In genomic region chr13:44731727-44732441, GRCm38 (mm10) we compare ENCODE assay signal across 8 mouse cellular contexts. TPM values are rescaled to one million over a fixed set of nuclear protein-coding genes. Genes with fewer than 3 reads are reported as not detected.
DNase-seq lines count a peak whose midpoint lies in the region; ATAC-seq and TF ChIP-seq lines count a peak whose summit lies in the region.

No protein-coding gene starts in this region.

- no peak for ATAC-seq in cerebellum, adult (ENCODE audit: insufficient number of reproducible peaks, low FRiP score, low TSS enrichment)
- no peak for ATAC-seq in hindbrain, embryonic 16.5 days
- ATAC-seq in midbrain, embryonic 13.5 days = no peak

- no peak for TF ChIP-seq POLR2A in spleen, adult 2 months (IDR thresholded peaks at IDR 0.05; ENCODE audit: low read depth, low read length)

- no peaks in the 10 kb centered on the region; the same call in 1 of the 2 replicates for H3K27me3 ChIP-seq in spleen, adult 2 months (ENCODE audit: control insufficient read depth, insufficient read depth, low read length)
- H3K27me3 ChIP-seq in hindbrain, embryonic 16.5 days (replicated peaks; ENCODE audit: control insufficient read depth, insufficient read depth, low read length) = no peaks in the 10 kb centered on the region
- no peaks in the 10 kb centered on the region for H3K27me3 ChIP-seq in midbrain, embryonic 13.5 days

- H3K9me3 ChIP-seq in hindbrain, embryonic 16.5 days (ENCODE audit: control insufficient read depth, low read length) = no peaks in the 10 kb centered on the region
- no peaks in the 10 kb centered on the region for H3K9me3 ChIP-seq in midbrain, embryonic 13.5 days

- DNase-seq in cerebellum, adult 8-10 months = peak; percentile 25
- DNase-seq in spleen, adult 2 months (ENCODE audit: low read depth in 1 of 2, low spot score in 2 of 2) = no peak
- DNase-seq in spleen, adult 12 weeks (ENCODE audit: low spot score) = no peak
- no peak for DNase-seq in ovary, postnatal 10 days (ENCODE audit: low spot score)
- no peak for DNase-seq in left cerebral cortex, postnatal 10 days (ENCODE audit: extremely low spot score in 1 of 2, low spot score in 2 of 2)

- peak overlapping the region; percentile 44; the same call in 1 of the 2 replicates for H3K27ac ChIP-seq in spleen, adult 2 months (ENCODE audit: insufficient read depth, low read length)
- peak overlapping the region; percentile 44; the same call in 1 of the 2 replicates for H3K27ac ChIP-seq in hindbrain, embryonic 16.5 days (ENCODE audit: low read depth, low read length)
- H3K27ac ChIP-seq in midbrain, embryonic 13.5 days = no peak overlapping the region

- WGBS in spleen, adult 2 months = under 1% methylated on average over 16 of the region's 16 CpGs
- under 1% methylated on average over 16 of the region's 16 CpGs for WGBS in hindbrain, embryonic 16.5 days
- WGBS in midbrain, embryonic 13.5 days = under 1% methylated on average over 16 of the region's 16 CpGs

- intact Hi-C loops in left cerebral cortex, postnatal 10 days (cut with DNase I) = loop anchor here (5.0 to 10.0 kb wide), 2 partner anchors 243 to 865 kb away; no protein-coding TSS in a partner anchor

- no peaks in the 10 kb centered on the region for H3K36me3 ChIP-seq in spleen, adult 2 months (ENCODE audit: control insufficient read depth, insufficient read depth, low read length)
- H3K36me3 ChIP-seq in hindbrain, embryonic 16.5 days (ENCODE audit: control insufficient read depth, insufficient read depth, low read length) = no peaks in the 10 kb centered on the region
- H3K36me3 ChIP-seq in midbrain, embryonic 13.5 days = no peaks in the 10 kb centered on the region

- TF ChIP-seq CTCF in spleen, adult 2 months (IDR thresholded peaks at IDR 0.05; ENCODE audit: extremely low read depth, insufficient read depth, insufficient read length, insufficient replicate concordance) = no peak

- peak overlapping the region; percentile 80 for H3K4me3 ChIP-seq in spleen, adult 2 months (ENCODE audit: extremely low read depth, insufficient read depth, insufficient read length)
- H3K4me3 ChIP-seq in hindbrain, embryonic 16.5 days (ENCODE audit: low read length) = peak overlapping the region; percentile 84
- H3K4me3 ChIP-seq in midbrain, embryonic 13.5 days (replicated peaks) = peak overlapping the region; percentile 80

- H3K4me1 ChIP-seq in spleen, adult 2 months (ENCODE audit: control insufficient read depth, insufficient read depth, insufficient read length) = peaks cover 4% of the 10 kb centered on the region
- H3K4me1 ChIP-seq in hindbrain, embryonic 16.5 days (ENCODE audit: control insufficient read depth, insufficient read depth, low read depth, low read length) = peaks cover 7% of the 10 kb centered on the region
- peaks cover 40% of the 10 kb centered on the region for H3K4me1 ChIP-seq in midbrain, embryonic 13.5 days (replicated peaks)

- H3K9ac ChIP-seq in hindbrain, embryonic 16.5 days (ENCODE audit: low read depth, low read length) = peak overlapping the region; percentile 66
- peak overlapping the region; percentile 82 for H3K9ac ChIP-seq in midbrain, embryonic 13.5 days (replicated peaks)

- H3K4me2 ChIP-seq in hindbrain, embryonic 16.5 days (ENCODE audit: low read length) = peak overlapping the region; percentile 62
- H3K4me2 ChIP-seq in midbrain, embryonic 13.5 days (replicated peaks) = peak overlapping the region; percentile 85

RNA-seq across cellular contexts. Expression of gene Jarid2, which starts 2.6 kb away (rescaled TPM):
- polyA plus RNA-seq in spleen, adult 2 months (2012; rRNA removed) = 10.9 and 14.3 TPM in 2 replicates
- 28.6 and 33.8 TPM in 2 replicates for polyA plus RNA-seq in hindbrain, embryonic 16.5 days (2015; fragmentation: Nextera tagmentation; extraction: Ambion mirVana)
- polyA plus RNA-seq in midbrain, embryonic 13.5 days (2015; fragmentation: Nextera tagmentation; extraction: Ambion mirVana) = 53.7 and 54.5 TPM in 2 replicates
- 10 to 100 TPM; 43.3 to 45.8 TPM for total RNA-seq in left cerebral cortex, postnatal 10 days (2021)
